Mouse (Mus musculus) heart, adult 11 months (tissue): ENCODE results near the gene Cldn7.

Source experiments
- DNase-seq: peaks from one replicate; pipeline ENCODE4 v3.0.0; 2022

Cldn7 gene

GRCm38 (mm10) chr11:69960616-69961015 is 4.0 kb upstream of the Cldn7 start:
- no peak for DNase-seq

GRCm38 (mm10) chr11:69961841-69962240 is 2.7 kb upstream of the Cldn7 start:
- DNase-seq: no peak

- peak; percentile 85 for DNase-seq
Measured at GRCm38 (mm10) chr11:69965271-69966005, 859 bp downstream of the Cldn7 start.

GRCm38 (mm10) chr11:69966006-69966859 is 1.7 kb downstream of the Cldn7 start:
- peak; percentile 92 for DNase-seq

- no peak for DNase-seq
Measured at GRCm38 (mm10) chr11:69966860-69967517, 2.4 kb downstream of the Cldn7 start.

GRCm38 (mm10) chr11:69968793-69969192 is 4.2 kb downstream of the Cldn7 start:
- no peak for DNase-seq

GRCm38 (mm10) chr11:69970222-69970621 is 5.6 kb downstream of the Cldn7 start:
- DNase-seq: no peak

GRCm38 (mm10) chr11:69970775-69971174 is 6.2 kb downstream of the Cldn7 start:
- DNase-seq: peak; percentile 78

GRCm38 (mm10) chr11:69974907-69975306 is 10.3 kb downstream of the Cldn7 start:
- DNase-seq: no peak

GRCm38 (mm10) chr11:69976271-69976670 is 11.7 kb downstream of the Cldn7 start:
- DNase-seq: no peak

- no peak for DNase-seq
Measured at GRCm38 (mm10) chr11:69979827-69980195, 15.2 kb downstream of the Cldn7 start.

- peak; percentile 100 for DNase-seq
Measured at GRCm38 (mm10) chr11:69980196-69981140, 15.9 kb downstream of the Cldn7 start.

GRCm38 (mm10) chr11:69981141-69981762 is 16.7 kb downstream of the Cldn7 start, which contains the start of gene Ctdnep1:
Gene Ctdnep1, plus strand, starts transcription at chr11:69981156.
- no peak for DNase-seq

GRCm38 (mm10) chr11:69982225-69982624 is 17.6 kb downstream of the Cldn7 start, which contains the start of gene Elp5:
Gene Elp5, minus strand, starts transcription at chr11:69982517.
- DNase-seq: peak; percentile 88

GRCm38 (mm10) chr11:69982877-69983276 is 18.3 kb downstream of the Cldn7 start:
- DNase-seq: peak; percentile 97

- DNase-seq: peak; percentile 92
Measured at GRCm38 (mm10) chr11:69983377-69983776, 18.8 kb downstream of the Cldn7 start.

GRCm38 (mm10) chr11:69984431-69984830 is 19.9 kb downstream of the Cldn7 start:
- DNase-seq: peak; percentile 93

- DNase-seq: peak; percentile 95
Measured at GRCm38 (mm10) chr11:69989949-69990348, 25.4 kb downstream of the Cldn7 start.

GRCm38 (mm10) chr11:69990850-69991691 is 26.5 kb downstream of the Cldn7 start, which contains the start of gene Gabarap:
Gene Gabarap, plus strand, starts transcription at chr11:69991143.
- peak; percentile 100 for DNase-seq

- no peak for DNase-seq
Measured at GRCm38 (mm10) chr11:69991711-69992110, 27.1 kb downstream of the Cldn7 start.

- peak; percentile 94 for DNase-seq
Measured at GRCm38 (mm10) chr11:69992396-69992795, 27.8 kb downstream of the Cldn7 start.
